Comparison of ENCODE assay signal across 13 mouse cellular contexts in genomic region chr8:38747134-38747533, GRCm38 (mm10).
DNase-seq lines count a peak whose midpoint lies in the region; ATAC-seq and TF ChIP-seq lines count a peak whose summit lies in the region.
"Had no signal": no experiment of that assay in that cellular context is flagged by ENCODE, and none has a peak within 500 bp of the region (broad histone marks: within the 10 kb centered on the region; RNA-seq: fewer than 3 reads in every experiment).

No protein-coding gene starts in this region.

- no peaks in the 10 kb centered on the region for H3K4me1 ChIP-seq in kidney, postnatal 0 days (replicated peaks; ENCODE audit: insufficient read depth, low read length)
- H3K4me1 ChIP-seq in kidney, adult 2 months (ENCODE audit: control insufficient read depth, insufficient read depth, low read length) = no peaks in the 10 kb centered on the region
- H3K4me1 ChIP-seq: limb, embryonic 15.5 days had no signal

- no peak for ATAC-seq in kidney, postnatal 0 days (replicated peaks; ENCODE audit: low FRiP score, low read depth)
- ATAC-seq in megakaryocyte progenitor cell, adult 5-6 weeks (replicated peaks; ENCODE audit: poor library complexity) = no peak
- ATAC-seq: intestine, embryonic 16.5 days; Patski had no signal

- H3K4me3 ChIP-seq in kidney, postnatal 0 days (replicated peaks; ENCODE audit: low read depth, low read length) = no peak overlapping the region
- no peak overlapping the region for H3K4me3 ChIP-seq in kidney, adult 2 months (ENCODE audit: insufficient read depth, low read depth, low read length)
- H3K4me3 ChIP-seq: limb, embryonic 15.5 days had no signal

- H3K4me2 ChIP-seq in kidney, postnatal 0 days (ENCODE audit: low read length) = no peak overlapping the region
- H3K4me2 ChIP-seq: limb, embryonic 15.5 days had no signal

- no peaks in the 10 kb centered on the region for H3K9me3 ChIP-seq in kidney, postnatal 0 days (replicated peaks; ENCODE audit: low read length)
- H3K9me3 ChIP-seq: limb, embryonic 15.5 days had no signal

- no peak overlapping the region for H3K9ac ChIP-seq in kidney, postnatal 0 days (ENCODE audit: low read depth, low read length)
- H3K9ac ChIP-seq: limb, embryonic 15.5 days had no signal

- DNase-seq in kidney, postnatal 0 days (ENCODE audit: low spot score) = peak; percentile 68
- no peak for DNase-seq in kidney, adult 2 months
- DNase-seq in urinary bladder, postnatal 25 days (ENCODE audit: low spot score) = peak; percentile 5
- DNase-seq in urinary bladder, adult 18-20 months (ENCODE audit: low spot score in 2 of 2) = no peak
- DNase-seq in embryo, embryonic 9.5 days (ENCODE audit: extremely low spot score) = peak; percentile 29
- no peak for DNase-seq in spleen, postnatal 10 days (ENCODE audit: low spot score in 2 of 2)
- DNase-seq in layer of hippocampus, postnatal 36 days = no peak
- DNase-seq: cerebellum, adult 11 months; right cerebral cortex, postnatal 14 days had no signal

- no peaks in the 10 kb centered on the region for H3K27me3 ChIP-seq in kidney, postnatal 0 days (ENCODE audit: insufficient read depth, low read length)
- no peaks in the 10 kb centered on the region for H3K27me3 ChIP-seq in kidney, adult 2 months (replicated peaks; ENCODE audit: control insufficient read depth, insufficient read depth, low read length)
- H3K27me3 ChIP-seq: limb, embryonic 15.5 days; Patski had no signal

- H3K36me3 ChIP-seq in kidney, postnatal 0 days (ENCODE audit: insufficient read depth, low read length) = no peaks in the 10 kb centered on the region
- H3K36me3 ChIP-seq in kidney, adult 2 months (ENCODE audit: control insufficient read depth, insufficient read depth, low read length) = no peaks in the 10 kb centered on the region
- H3K36me3 ChIP-seq: limb, embryonic 15.5 days had no signal

- TF ChIP-seq CTCF in kidney, postnatal 0 days (IDR thresholded peaks at IDR 0.05; ENCODE audit: low read depth) = no peak
- TF ChIP-seq CTCF in kidney, adult 2 months (conservative IDR thresholded peaks at IDR 0.05; ENCODE audit: insufficient read depth, insufficient read length, low read depth, low read length) = no peak

- TF ChIP-seq POLR2A in kidney, adult 2 months (IDR thresholded peaks at IDR 0.05; ENCODE audit: low read depth, low read length) = no peak

- no peak overlapping the region for H3K27ac ChIP-seq in kidney, postnatal 0 days
- H3K27ac ChIP-seq in kidney, adult 2 months (ENCODE audit: insufficient read depth, low read depth, low read length) = no peak overlapping the region
- H3K27ac ChIP-seq: limb, embryonic 15.5 days had no signal

Comparison
In these comparisons a context has a peak if more than half of its experiments do, and no peak if none do; other contexts are left out.
1. DNase-seq: peak in kidney, postnatal 0 days (single experiment), urinary bladder, postnatal 25 days (single experiment) and embryo, embryonic 9.5 days (single experiment); none in kidney, adult 2 months (single experiment), urinary bladder, adult 18-20 months (0 of 2), spleen, postnatal 10 days (0 of 2) and layer of hippocampus, postnatal 36 days (0 of 2).